Mouse (Mus musculus) heart, adult 9 months (tissue): ENCODE measurements around the gene Xylt1.

Experiments used
- DNase-seq, 2 experiments: peaks; one replicate each; pipeline ENCODE4 v3.0.0; 2022; ENCODE audit warnings: low spot score in 2 of 2

Xylt1 gene

DNA sequence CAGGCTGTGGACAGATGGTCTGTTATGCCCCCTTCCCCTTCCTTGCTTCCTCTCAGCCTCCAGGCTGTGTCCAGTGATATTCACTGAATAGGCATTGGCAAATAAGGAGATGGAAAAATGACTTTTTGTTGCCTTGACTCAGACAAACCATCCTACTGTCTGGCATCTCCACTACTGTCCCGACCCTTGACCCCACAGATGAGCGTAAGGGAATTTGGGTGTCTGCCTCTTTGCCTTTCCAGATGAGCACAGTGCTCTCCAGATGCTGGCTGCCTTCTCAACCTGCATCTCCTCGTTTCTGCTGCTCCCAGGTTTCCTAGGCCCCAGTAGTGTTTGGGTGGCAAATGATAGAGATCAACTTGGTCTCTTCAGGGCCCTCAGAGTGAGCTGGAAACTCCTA, 54.3 kb downstream of the Xylt1 start:
- no peak for DNase-seq

DNA sequence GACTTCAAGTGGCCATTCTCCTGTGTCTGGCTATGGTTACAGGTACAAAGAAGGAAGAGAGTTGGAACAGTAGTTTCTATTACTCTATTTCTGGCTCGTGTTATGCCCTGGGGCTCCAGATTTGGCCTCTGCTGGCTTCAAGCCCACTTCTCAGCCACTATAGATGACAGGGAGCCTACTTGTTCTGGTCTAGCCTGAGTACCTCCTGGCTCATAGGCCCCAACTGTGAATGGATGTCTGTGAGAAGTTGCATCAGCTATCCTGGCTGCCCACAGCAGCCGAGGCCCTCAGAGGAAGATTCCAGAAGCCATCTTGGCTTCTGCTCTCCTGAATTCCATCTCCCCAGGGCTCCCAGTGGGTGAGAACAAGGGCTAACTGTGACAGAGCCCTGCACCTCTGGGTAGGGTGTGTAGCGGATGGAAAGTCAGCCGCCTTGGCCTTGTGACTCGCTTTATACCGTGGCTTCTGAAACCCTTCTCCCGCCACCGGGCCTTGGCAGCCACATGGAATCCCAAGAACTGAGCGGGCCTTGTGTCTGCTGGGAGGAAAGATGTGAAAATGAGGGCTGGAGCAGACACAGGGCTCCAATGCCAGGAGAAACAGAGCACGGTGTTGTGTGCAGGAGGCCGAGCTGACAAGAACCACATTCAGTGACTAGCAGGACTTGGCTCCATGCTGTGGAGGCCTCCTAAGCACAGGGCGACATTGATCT, 55.1 kb downstream of the Xylt1 start:
- peak; percentile 28 to 29 for DNase-seq

DNA sequence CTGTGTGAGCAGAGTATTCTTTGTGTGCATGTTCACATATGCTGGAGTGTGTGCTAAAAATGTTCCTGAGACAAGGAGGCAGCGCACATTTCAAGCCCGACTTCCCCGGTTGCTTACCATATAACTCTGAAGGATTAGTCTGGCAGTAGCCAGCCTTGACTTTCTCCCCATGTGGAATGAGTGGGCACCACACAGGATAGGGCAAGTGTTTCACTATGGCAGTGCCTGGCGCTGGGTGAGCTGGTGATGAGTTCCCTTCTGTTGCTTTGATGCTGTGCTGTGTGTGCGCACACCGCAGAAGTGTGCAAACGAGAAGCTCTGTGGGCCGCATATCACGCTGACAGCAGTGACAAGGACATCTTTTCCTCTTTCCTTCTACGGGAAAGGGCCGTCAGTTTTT, 56.1 kb downstream of the Xylt1 start:
- no peak for DNase-seq

DNA sequence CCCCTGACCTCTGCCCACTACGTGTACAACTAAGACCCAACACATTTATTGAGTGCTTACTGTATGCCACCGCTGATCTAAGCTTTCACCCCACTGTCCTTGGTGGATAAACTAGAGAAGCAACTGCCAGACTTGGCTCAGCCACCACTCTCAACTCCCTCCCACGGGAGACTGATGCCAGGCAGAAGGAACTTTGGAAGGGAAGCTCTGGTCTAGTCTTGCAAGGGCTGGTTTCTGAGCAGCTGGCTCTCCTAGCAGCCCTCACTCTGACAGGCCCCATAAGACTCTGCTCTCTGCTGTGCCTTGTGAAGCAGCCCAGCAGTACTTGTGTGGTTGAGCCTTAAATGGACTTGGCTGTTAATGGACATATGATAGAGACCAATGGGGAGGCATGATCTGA, 60.2 kb downstream of the Xylt1 start:
- no peak for DNase-seq

DNA sequence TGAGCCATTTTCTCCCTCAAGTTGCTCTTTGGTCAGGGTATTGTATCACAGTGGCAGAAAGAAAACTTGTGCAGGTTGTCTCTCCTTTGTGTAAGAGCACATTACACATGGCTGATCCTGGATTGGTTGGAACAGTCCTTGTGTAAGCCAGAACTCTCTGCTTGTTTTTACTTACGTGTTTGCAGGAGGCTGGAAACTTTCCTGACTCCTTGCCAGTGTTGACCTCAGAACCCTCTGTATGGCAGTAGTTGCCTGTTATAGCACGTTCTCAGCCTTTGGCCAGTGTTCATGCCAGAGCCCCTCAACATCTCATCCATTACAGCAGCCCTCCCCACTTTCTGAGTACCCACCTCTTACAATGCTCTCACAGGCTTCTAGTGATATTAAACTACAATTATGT, 61.9 kb downstream of the Xylt1 start:
- no peak for DNase-seq

DNA sequence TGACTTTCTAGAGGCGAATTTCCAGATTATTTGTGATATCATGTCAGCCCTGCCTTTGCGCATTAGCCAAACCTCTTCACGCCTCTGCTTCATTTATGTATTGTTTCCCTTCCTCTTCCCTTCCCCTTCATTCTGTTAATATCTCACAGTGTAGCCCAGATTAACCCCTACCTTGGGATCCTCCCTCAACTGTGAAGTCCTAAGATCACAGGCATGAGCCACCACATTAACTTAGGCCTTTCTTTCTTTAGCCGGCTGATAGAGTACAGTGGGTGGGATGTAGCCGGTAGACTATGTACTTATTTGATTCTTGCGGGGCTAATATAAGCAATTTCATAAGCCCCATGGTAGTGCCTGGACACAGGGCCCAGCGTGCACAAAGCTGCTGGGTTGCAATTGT, 62.4 kb downstream of the Xylt1 start:
- DNase-seq: no peak

DNA sequence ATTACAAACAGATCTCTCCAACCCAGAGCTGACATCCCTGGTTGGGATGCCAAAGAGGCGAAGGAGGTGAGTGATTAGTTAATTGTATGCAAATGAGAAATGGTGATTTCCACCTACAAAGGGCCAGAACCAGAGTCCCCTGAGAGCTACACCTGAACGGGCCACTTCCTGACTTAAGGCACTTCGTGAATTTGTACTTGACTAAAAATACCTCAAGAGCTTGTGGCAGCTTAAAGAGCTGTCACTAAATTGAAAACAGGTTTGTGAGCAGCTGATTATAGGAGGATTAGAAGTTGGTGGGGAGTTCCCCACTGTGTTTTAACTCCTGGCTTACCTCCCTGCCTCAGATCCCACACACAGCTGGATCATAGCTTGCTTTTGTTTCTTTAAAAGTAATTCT, 64.7 kb downstream of the Xylt1 start:
- no peak for DNase-seq

DNA sequence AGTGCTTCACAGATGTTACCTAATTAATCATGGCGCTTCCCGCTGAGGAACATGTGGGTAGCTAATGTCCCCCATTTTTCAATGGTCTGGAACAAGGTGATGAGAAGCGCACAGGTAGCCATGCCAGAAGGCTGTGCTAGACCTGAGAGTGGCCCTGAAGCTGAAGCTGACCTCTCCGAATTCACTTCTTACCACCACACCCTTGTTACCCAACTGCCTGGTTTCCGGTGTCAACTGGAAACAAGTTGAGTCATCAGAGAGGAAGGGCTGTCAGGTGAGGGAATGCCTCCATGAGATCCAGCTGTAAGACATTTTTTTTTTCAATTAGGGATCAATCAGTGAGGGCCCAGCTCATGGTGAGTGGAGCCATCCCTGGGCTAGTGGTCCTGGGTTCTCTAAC, 68.8 kb downstream of the Xylt1 start:
- DNase-seq: no peak

DNA sequence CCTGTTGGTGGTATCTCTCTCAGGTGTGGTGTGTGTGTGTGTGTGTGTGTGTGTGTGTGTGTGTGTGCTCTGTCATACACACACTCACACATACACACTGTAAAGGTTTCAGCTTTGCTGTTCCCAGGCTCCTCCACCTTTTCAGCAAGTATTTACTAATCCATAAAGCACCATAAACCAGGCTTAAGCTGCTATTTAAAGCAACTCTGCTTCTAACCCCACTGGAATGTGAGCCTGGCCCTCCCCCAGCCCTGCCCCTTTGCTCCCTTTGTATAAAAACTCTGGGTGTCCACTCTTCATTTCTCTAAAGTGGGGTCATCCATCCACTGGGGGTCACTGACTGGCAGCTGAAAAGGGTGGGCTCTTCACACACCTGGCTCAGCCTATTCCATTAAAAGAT, 70.4 kb downstream of the Xylt1 start:
- no peak for DNase-seq

DNA sequence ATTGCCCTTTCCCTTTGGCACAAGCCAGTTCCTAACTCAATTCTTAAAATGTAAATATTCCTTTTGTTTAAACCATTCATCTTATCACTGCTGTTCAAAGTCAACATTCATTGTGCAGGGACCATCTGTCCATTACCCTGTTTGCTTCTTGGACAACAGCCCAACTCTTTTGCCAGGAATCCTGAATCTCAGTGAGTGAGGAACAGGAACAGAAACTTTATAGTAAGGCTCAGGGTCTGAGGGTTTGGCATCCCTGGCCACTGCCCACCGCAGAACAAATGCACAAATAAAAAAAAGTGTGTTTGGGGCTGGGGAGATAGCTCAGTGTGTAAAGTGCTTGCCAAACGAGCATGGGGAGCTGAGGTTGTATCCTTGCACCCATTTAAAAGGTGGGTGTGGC, 71.5 kb downstream of the Xylt1 start:
- no peak for DNase-seq

DNA sequence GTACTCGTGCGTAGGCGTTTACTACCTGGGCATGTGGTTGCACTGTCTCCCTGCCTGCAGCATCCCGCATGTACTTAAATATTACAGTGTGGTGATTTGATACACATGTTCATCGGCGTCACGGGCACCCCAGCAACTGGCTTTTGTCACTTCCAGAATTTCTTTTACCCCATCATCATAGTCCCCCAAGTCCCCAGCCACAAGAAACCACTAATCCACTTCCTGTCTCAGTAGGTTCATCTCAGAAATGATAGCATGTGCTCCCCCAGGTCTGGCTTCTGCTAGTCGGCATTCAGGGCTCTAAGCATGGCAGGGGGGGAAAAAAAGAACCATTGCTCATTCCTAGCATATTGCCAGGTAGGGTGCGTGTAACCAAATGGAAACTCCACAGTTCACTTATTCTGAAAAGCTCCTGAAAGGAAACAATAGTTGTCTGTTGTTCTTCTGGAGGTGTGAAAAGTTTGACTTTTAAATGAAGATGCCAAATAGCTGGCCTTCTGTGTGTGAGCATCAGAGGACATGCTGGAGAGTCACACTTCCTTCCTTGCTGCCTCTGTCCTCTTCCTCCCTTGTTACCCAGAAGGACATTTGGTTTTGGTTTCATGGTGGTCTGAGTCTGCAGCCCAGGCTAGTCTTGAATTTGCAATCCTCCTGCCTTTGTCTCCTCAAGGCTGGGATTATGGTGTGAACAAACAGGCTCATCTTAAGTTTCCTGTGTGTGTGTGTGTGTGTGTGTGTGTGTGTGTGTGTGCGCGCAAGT, 74.2 kb downstream of the Xylt1 start:
- DNase-seq: no peak

DNA sequence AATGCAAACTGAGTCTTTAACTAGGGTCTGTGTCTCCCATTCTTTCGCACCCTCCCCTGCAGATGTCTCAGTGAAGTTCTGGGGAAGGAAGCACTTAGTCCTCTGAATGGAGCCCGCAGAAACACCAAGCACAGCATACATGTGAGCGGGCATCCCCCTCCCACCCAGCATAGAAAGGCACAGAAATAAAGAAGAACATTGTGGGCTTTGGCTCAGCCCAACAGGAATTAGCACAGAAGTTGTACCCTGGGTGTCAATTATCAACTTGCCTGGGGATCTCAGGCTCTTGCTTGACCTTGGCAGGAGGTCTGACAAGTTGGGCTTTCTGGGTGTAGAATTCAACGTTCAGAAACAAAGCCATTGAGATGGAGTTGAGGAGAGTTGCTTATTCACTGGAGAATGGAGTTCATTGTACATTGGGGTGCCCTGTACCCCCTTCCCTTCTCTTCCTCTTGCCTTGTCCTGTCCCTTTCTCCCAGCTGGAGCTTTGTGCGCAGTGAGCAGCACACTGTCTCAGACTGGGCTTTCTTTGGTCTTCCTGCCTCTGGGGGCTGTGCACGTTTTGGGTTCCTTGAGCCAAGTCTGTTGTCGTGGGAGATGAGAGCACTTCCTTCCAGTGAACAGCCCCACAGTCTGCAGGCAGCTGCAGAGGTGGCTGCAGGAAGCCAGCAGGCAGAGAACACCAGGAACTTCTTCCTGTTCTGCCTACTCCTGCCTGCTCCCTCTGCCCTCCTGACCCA, 81.6 kb downstream of the Xylt1 start:
- peak; percentile 26 to 51 for DNase-seq

DNA sequence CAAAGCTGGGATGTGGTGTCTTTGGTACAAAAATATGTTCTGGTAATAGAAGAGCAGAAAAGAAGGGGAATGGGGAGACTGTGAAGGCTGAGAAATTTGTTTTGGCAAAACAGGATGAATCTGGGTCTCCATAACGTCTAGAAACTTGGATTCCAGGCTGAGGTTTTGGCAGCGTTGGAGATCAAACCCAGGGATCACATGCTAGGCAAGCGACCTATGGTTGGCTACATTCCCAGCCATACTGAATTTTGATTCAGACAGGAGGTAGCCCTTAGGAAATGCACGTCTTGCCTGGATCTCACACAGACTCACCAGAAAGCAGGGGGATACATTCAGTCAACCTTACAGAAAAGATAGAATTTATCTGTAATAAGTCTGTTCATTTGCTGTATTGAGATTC, 84.2 kb downstream of the Xylt1 start:
- no peak for DNase-seq

DNA sequence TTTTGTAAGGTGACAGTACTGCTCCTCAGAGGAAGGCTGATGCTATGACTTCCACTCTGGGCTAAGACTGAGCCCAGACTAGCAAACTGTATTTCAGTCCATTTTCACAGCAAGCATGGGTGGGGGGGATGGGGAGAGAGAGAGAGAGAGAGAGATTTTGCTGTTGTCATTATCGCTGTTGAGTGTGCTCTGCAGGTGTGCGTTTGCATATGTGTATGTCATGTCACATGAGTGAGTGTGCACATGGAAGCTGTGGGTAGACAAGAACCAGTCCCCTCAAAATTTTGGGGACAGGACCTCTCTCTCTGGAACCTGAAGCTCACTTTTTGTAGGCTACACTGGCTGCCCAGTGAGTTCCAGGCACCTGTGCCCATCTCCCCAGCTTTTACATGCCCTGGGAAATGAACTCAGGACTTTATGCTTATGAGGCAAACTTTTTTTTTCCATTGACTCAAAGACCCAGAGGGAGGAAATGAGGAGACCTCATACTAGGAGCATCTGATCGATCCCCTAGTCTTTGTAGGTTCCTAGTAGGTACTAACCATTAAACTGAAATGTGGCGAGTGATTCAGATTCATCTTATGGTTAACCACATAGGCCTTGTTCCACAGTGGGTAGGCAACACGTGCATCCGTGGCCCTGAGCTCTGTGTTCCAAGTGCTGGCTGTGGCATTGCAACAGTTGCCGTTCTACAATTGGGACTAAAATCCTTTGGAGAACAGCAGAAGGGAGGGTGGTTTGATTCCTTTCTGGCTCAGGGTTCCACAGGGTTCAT, 85.4 kb downstream of the Xylt1 start:
- DNase-seq: no peak

DNA sequence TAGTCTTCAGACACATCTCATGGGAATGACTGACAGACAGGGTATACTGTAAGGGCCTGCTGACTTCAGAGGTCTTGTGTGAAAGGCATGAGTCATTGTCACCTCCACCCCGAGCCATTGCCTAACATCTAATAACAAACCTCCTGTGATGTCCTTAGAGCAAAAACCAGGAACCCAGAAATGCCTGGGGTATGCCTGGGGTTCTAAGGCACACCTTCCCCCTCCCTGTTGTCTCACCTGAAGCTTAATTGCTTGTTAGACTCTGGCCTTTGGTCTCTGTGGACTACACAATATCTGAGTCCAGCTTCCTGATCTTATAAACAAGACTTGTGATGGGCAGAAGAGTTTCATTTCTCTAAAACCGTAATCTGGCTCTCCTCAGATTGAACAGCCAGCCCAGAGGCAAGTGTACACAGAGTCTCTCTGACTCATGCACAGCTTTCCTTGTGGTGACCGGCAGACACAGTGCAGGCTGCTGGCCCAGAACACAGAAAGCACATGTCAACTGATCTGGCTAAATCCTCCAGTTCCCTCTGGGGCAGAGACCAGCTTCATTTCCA, 89.5 kb downstream of the Xylt1 start:
- DNase-seq: peak; percentile 65 to 72

DNA sequence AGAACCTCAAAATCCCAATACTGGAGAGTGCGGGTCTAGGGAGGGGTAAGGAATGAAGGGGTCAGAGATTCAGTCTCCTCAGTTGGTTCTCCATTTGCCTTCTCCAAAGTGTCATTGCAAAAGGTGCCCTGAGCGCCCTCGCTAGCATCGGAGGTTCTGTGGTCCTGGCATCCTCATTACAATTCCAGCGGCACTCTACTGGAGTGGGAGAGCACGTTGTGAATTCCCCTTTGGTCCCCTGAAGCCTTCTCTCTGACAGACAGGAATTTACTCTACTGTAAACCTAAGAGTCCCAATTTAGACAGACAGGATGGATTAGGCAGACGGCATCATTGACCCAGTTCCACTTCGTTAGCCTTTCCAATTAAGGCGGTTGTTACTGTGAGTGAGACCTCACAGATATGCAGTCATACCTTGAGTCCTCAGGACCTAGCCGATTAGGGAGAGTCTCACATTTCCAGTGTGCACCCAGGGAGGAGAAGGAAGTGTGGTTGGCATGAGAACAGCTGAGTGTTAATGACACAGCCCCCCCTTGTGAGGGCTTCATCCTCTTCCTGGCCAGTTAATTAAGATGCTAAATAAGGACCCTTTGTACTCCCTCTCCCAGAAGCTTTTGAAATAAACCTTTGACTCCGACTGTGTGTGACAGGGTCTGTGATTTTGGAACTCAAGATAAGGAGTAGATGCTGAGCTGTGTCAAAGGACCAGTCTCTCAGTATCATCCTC, 91.4 kb downstream of the Xylt1 start:
- DNase-seq: no peak

DNA sequence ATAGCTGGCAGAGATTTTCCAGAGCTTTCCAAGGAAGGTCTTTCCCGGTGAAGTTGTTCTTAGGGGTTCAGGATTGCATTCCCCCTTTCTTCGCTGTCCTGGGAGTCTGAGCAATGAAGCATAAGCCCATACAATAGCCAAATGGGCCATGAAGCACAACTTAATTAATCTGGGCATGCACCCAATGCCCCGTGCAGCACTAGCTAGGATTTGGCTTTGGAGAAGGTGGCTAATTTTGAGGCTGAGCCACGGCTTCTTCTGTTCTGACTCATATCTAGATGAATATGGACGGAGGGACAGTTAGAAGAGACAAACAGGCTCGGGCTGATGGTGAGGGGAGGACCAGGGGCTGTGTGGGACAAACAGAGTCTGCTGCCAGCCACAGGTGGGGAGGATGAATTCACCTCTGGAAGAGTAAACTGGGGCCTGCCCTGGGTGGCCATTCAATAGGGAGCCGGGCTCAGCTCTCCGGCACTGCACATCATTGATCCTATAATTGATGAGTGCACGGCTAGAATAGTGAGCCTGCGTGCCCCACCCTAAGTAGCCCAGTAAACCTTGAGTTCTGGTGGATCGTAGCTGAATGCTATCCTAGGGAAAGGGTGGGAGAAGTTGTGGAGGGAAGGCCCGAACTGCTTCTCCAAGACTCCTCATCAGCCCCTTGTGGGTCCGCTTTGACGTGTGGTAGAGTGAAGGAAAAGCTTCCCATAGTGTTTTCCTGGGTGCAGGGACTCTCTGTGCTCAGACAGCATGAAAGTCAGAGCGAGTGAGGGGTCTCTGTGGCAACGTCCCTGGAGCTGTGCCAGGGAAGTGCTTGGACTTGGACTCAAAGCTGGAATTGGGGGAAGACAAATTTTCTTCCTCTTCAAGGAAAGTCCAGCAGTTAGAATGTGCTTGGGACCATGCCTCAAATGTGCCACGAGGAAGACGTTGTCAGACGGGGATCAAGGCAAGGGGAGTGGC, 92.3 kb downstream of the Xylt1 start:
- no peak for DNase-seq

DNA sequence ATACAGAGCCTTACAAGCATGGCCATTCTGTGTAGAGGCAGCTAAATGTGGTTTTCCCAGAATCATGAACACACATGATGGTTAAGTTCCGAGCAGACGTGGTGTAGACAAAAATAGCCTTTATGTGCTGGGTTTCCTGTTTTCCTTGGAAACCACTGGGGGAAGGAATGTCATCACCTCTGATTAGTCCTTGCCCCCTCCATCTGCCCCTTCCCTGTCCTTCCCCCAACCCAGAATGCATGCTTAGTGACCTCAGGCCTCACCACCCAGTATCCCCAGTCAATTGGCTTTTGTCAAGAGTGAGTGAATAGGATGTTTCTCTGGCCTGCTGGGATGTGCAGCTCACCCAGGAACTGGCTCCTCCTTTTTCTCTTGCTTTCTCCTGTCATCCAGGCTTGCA, 93.5 kb downstream of the Xylt1 start:
- no peak for DNase-seq

DNA sequence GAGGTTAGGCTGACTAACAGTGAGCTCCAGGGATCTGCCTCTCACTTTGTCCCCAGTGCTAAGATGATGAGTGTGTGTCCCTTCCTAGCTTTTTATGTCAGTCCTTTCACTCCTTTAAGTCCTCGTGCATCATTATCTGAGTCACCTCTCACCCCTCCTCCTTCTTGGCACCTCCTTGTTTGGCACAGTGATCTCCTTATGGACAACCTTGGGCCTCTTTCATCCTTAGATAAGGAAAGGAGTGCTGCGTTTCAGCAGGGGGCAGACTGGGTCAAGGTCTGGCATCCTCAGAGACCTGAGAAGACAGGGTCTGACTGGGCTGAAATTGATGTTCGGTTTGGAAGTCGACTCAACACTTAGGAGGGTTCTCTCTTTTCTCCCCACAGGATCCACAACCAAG, 94.3 kb downstream of the Xylt1 start:
- no peak for DNase-seq

DNA sequence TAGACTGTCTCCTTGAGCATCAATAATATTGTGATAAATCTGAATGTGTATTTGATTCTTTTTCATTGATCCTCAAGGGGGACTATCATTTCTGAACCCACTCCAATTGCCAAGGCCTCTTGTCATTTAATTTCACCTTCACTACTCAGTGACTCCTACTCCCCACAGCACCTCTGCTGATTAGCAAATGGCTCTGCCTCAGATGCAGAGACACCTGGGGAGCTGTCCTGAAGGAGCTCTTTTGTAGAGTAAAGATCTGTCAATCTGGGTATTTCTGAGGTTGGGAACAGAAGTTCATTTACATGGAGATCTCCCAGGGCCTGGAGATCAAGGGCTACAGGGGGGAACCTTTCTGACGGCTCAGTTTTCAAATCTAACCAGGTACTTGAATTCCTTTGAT, 98.2 kb downstream of the Xylt1 start:
- no peak for DNase-seq
